Mouse (Mus musculus): ENCODE data around the gene Tmtc1. TPM values are rescaled to one million over a fixed set of nuclear protein-coding genes. Genes with fewer than 3 reads are reported as not detected.
A peak's percentile ranks its signal among the peaks of the same experiment; 100 is the strongest.

The Tmtc1 gene
- polyA plus RNA-seq, 2 experiments, result 2.0 to 3.0 TPM

GRCm38 (mm10) chr6:148442671-148443290 is 1.4 kb downstream of the Tmtc1 start:
- Histone ChIP-seq H3K4me3 (replicated peaks; ENCODE audit: low read length) (peak overlapping the region; percentile 67), H3K9ac (ENCODE audit: low read depth, low read length, severe bottlenecking) (peak overlapping the region; percentile 67), H3K36me3 (ENCODE audit: control insufficient read depth, insufficient read depth, low read length) (no peaks in the 10 kb centered on the region), H3K27ac (replicated peaks; ENCODE audit: low read depth, low read length) (no peak overlapping the region), H3K4me2 (replicated peaks; ENCODE audit: low read depth, low read length, severe bottlenecking) (peak overlapping the region; percentile 82), H3K9me3 (ENCODE audit: control insufficient read depth, low read length) (no peaks in the 10 kb centered on the region), H3K4me1 (ENCODE audit: control insufficient read depth, insufficient read depth, low read length) (peaks cover 20% of the 10 kb centered on the region), H3K27me3 (ENCODE audit: control insufficient read depth, insufficient read depth, low read length) (peaks cover 24% of the 10 kb centered on the region)
- DNase-seq (ENCODE audit: low spot score) (no peak), ATAC-seq (ENCODE audit: low FRiP score, low read depth) (no peak)
- 2% methylated on average over 27 of the region's 27 CpGs for WGBS
- no peak for TF ChIP-seq POLR2A (IDR thresholded peaks at IDR 0.05; ENCODE audit: borderline replicate concordance, extremely low read depth, insufficient read depth, insufficient read length)

DNA sequence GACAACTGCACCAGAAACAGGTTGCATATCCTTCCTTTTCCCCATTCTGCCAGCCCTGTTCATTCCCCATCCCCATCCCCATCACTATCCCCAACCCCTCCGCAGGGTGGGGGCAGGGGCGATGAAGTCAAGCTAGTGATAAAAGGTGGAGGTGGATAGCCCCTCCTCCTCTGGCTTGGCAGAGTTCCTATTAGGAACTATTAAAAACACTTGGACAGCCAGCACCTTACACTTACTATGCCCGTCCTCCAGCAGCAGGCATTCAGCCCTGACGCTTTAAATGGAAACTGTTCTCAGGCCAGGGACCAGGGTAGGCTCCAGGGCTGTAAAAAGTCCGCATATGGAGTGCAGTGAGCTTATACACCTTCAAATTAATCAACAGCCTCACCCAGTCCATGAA is 2.3 kb downstream of the Tmtc1 start:
- DNase-seq (ENCODE audit: low spot score) (no peak), ATAC-seq (ENCODE audit: low FRiP score, low read depth) (no peak)
- Histone ChIP-seq H3K36me3 (ENCODE audit: control insufficient read depth, insufficient read depth, low read length) (no peaks in the 10 kb centered on the region), H3K27ac (replicated peaks; ENCODE audit: low read depth, low read length) (no peak overlapping the region), H3K27me3 (ENCODE audit: control insufficient read depth, insufficient read depth, low read length) (peaks cover 24% of the 10 kb centered on the region), H3K4me1 (ENCODE audit: control insufficient read depth, insufficient read depth, low read length) (peaks cover 20% of the 10 kb centered on the region), H3K9ac (ENCODE audit: low read depth, low read length, severe bottlenecking) (no peak overlapping the region), H3K4me3 (replicated peaks; ENCODE audit: low read length) (peak overlapping the region; percentile 3; the same call in 1 of the 2 replicates), H3K9me3 (ENCODE audit: control insufficient read depth, low read length) (no peaks in the 10 kb centered on the region), H3K4me2 (replicated peaks; ENCODE audit: low read depth, low read length, severe bottlenecking) (peak overlapping the region; percentile 82; the same call in 1 of the 2 replicates)
- 6% methylated on average over 5 of the region's 5 CpGs for WGBS
- no peak for TF ChIP-seq POLR2A (IDR thresholded peaks at IDR 0.05; ENCODE audit: borderline replicate concordance, extremely low read depth, insufficient read depth, insufficient read length)

- no peaks in the 10 kb centered on the region for H3K36me3 ChIP-seq (ENCODE audit: control insufficient read depth, insufficient read depth, low read length)
- H3K27me3 ChIP-seq (ENCODE audit: control insufficient read depth, insufficient read depth, low read length), result peaks cover 8% of the 10 kb centered on the region; the same call in 1 of the 2 replicates
- no peaks in the 10 kb centered on the region for H3K9me3 ChIP-seq (ENCODE audit: control insufficient read depth, low read length)
- ATAC-seq (ENCODE audit: low FRiP score, low read depth), result no peak
- 44% methylated on average over 4 of the region's 4 CpGs for WGBS
- H3K27ac ChIP-seq (replicated peaks; ENCODE audit: low read depth, low read length), result no peak overlapping the region
- peaks cover 20% of the 10 kb centered on the region for H3K4me1 ChIP-seq (ENCODE audit: control insufficient read depth, insufficient read depth, low read length)
- H3K9ac ChIP-seq (ENCODE audit: low read depth, low read length, severe bottlenecking), result no peak overlapping the region
- no peak for TF ChIP-seq POLR2A (IDR thresholded peaks at IDR 0.05; ENCODE audit: borderline replicate concordance, extremely low read depth, insufficient read depth, insufficient read length)
- no peak for DNase-seq (ENCODE audit: low spot score)
- H3K4me3 ChIP-seq (replicated peaks; ENCODE audit: low read length), result no peak overlapping the region
- no peak overlapping the region for H3K4me2 ChIP-seq (replicated peaks; ENCODE audit: low read depth, low read length, severe bottlenecking)
These were observed 5.1 kb downstream of the Tmtc1 start for GRCm38 (mm10) chr6:148439101-148439500.

DNA sequence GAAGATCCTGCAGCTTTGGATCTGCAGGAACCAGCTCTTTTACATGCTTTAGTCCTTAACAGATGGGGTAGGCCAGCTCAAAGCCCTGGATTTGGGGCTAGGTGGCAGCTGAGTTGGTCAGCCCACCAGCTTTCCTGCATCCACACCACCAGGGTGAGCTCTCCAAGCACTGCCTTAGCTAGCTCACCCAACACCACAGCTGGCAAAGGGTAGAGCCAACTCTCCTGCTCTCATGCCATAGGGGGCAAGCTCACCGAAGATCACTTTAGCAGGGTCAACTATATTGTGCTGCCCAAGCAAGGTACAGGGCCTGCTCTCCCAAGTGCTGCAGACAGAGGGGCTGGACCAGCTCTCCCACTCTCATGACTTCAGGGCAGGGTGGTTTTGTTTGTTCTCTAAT is 6.6 kb downstream of the Tmtc1 start:
- Histone ChIP-seq H3K4me3 (replicated peaks; ENCODE audit: low read length) (no peak overlapping the region), H3K27me3 (ENCODE audit: control insufficient read depth, insufficient read depth, low read length) (peaks cover under 1% of the 10 kb centered on the region; the same call in 1 of the 2 replicates), H3K4me2 (replicated peaks; ENCODE audit: low read depth, low read length, severe bottlenecking) (no peak overlapping the region), H3K36me3 (ENCODE audit: control insufficient read depth, insufficient read depth, low read length) (no peaks in the 10 kb centered on the region), H3K9me3 (ENCODE audit: control insufficient read depth, low read length) (no peaks in the 10 kb centered on the region), H3K27ac (replicated peaks; ENCODE audit: low read depth, low read length) (no peak overlapping the region), H3K9ac (ENCODE audit: low read depth, low read length, severe bottlenecking) (no peak overlapping the region), H3K4me1 (ENCODE audit: control insufficient read depth, insufficient read depth, low read length) (peaks cover 8% of the 10 kb centered on the region; the same call in 1 of the 2 replicates)
- 92% methylated on average over 1 of the region's 1 CpGs for WGBS
- ATAC-seq (ENCODE audit: low FRiP score, low read depth), result no peak
- TF ChIP-seq POLR2A (IDR thresholded peaks at IDR 0.05; ENCODE audit: borderline replicate concordance, extremely low read depth, insufficient read depth, insufficient read length), result no peak
- no peak for DNase-seq (ENCODE audit: low spot score)

DNA sequence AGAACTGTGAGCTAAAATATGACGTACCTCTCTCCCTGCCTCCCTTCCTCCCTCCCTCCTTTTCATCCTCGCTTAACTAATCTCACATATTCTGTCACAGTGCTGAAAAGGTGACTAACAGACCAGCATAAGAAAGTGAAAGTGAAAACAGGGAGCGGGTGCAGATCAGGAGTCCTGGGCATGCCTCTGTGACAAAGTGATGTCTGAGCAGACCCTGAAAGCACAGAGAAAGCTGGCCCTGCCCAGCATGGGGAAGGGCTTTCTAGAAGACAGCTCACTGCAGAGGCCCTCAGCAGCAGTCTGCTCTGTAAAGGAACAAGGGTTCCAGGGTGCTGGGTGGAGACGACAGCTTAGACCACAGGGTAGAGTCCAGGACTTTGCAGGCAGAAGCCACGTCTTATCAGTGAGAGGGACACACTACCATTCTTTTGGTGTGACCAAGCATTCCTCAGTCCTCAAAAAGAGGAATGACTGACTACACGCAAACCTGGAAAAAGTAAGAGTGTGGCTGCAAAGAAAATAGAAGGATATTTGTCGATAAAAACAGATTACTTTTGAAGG is 7.7 kb downstream of the Tmtc1 start:
- no peak for ATAC-seq (ENCODE audit: low FRiP score, low read depth)
- WGBS, result 89% methylated on average over 7 of the region's 7 CpGs
- DNase-seq (ENCODE audit: low spot score), result no peak

More for the DNA sequence above, 7.7 kb downstream of the Tmtc1 start:
- TF ChIP-seq POLR2A (IDR thresholded peaks at IDR 0.05; ENCODE audit: borderline replicate concordance, extremely low read depth, insufficient read depth, insufficient read length), result no peak
- no peak overlapping the region for H3K27ac ChIP-seq (replicated peaks; ENCODE audit: low read depth, low read length)
- H3K4me3 ChIP-seq (replicated peaks; ENCODE audit: low read length), result no peak overlapping the region
- H3K9ac ChIP-seq (ENCODE audit: low read depth, low read length, severe bottlenecking), result no peak overlapping the region
- H3K36me3 ChIP-seq (ENCODE audit: control insufficient read depth, insufficient read depth, low read length), result no peaks in the 10 kb centered on the region
- no peaks in the 10 kb centered on the region for H3K9me3 ChIP-seq (ENCODE audit: control insufficient read depth, low read length)
- H3K4me1 ChIP-seq (ENCODE audit: control insufficient read depth, insufficient read depth, low read length), result 0 out of 2 replicates have a peak, but pooled peaks cover 4% of the 10 kb centered on the region
- no peak overlapping the region for H3K4me2 ChIP-seq (replicated peaks; ENCODE audit: low read depth, low read length, severe bottlenecking)
- no peaks in the 10 kb centered on the region for H3K27me3 ChIP-seq (ENCODE audit: control insufficient read depth, insufficient read depth, low read length)
